Mouse (Mus musculus): ENCODE data around the gene Stx17. TPM values are rescaled to one million over a fixed set of nuclear protein-coding genes. Genes with fewer than 3 reads are reported as not detected.

Stx17 gene
- polyA plus RNA-seq, 1 experiment = 7.5 TPM

DNA sequence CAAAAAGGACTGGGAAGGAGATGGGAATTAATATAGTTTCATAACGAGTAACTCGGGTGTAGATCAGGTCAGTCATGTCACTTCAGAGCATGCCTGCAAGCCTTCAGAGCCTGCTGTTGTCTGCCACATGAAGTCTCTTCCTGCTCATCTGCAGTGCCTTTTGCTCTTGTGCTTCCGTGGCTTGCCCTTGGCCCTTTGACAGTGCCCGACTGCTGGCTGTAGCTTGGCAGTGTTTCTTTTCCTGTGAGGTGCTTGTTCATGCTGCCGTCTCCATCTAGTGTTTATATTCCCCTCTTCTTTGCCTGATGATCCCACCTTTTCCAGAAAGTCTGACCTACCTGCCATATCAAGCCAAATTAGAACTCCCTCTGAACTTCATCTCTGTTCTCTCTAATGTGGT is 39.1 kb downstream of the Stx17 start:
- Histone ChIP-seq H3K9ac (ENCODE audit: low read depth, poor library complexity, severe bottlenecking) (no peak overlapping the region), H3K27ac (ENCODE audit: insufficient read depth, low read length) (no peak overlapping the region), H3K36me3 (ENCODE audit: control insufficient read depth, insufficient read depth, low read length, poor library complexity, severe bottlenecking) (no peaks in the 10 kb centered on the region), H3K9me3 (replicated peaks; ENCODE audit: control insufficient read depth, insufficient read depth, low read length, poor library complexity, severe bottlenecking) (peaks cover 3% of the 10 kb centered on the region; the same call in 1 of the 2 replicates), H3K4me3 (ENCODE audit: low read depth, low read length) (no peak overlapping the region), H3K27me3 (ENCODE audit: control insufficient read depth, insufficient read depth, low read length, poor library complexity, severe bottlenecking) (no peaks in the 10 kb centered on the region), H3K4me1 (ENCODE audit: control insufficient read depth, insufficient read depth, low read length) (no peaks in the 10 kb centered on the region)
- TF ChIP-seq EP300 (IDR thresholded peaks at IDR 0.05; ENCODE audit: insufficient read depth, low read depth, low read length) (no peak), CTCF (IDR thresholded peaks at IDR 0.05; ENCODE audit: low read depth, low read length) (no peak), POLR2A (IDR thresholded peaks at IDR 0.05; ENCODE audit: insufficient read depth, low read length) (no peak)

DNA sequence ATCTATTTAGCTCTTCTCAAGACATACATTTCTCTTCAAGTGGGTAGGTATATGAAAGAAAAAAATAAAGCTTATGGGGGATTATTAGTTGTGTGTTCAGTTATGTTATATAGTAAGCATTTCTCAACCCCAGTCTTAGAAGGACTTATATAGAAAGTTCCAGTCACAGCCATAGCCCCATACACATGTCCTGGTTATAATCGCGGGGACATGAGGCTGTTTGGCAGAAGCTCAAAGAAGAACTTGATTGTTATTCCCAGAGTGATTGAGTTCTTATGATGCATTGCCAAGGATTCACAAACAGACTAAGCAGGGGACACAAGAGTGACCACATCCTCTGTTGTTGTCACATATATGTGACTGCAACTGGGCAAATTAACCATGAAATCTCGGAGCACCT is 51.0 kb downstream of the Stx17 start:
- Histone ChIP-seq H3K9ac (ENCODE audit: low read depth, poor library complexity, severe bottlenecking) (no peak overlapping the region), H3K27ac (ENCODE audit: insufficient read depth, low read length) (no peak overlapping the region), H3K4me1 (ENCODE audit: control insufficient read depth, insufficient read depth, low read length) (no peaks in the 10 kb centered on the region), H3K4me3 (ENCODE audit: low read depth, low read length) (no peak overlapping the region), H3K27me3 (ENCODE audit: control insufficient read depth, insufficient read depth, low read length, poor library complexity, severe bottlenecking) (no peaks in the 10 kb centered on the region), H3K9me3 (replicated peaks; ENCODE audit: control insufficient read depth, insufficient read depth, low read length, poor library complexity, severe bottlenecking) (no peaks in the 10 kb centered on the region), H3K36me3 (ENCODE audit: control insufficient read depth, insufficient read depth, low read length, poor library complexity, severe bottlenecking) (no peaks in the 10 kb centered on the region)
- no peak for TF ChIP-seq CTCF (IDR thresholded peaks at IDR 0.05; ENCODE audit: low read depth, low read length)
- no peak for TF ChIP-seq EP300 (IDR thresholded peaks at IDR 0.05; ENCODE audit: insufficient read depth, low read depth, low read length)
- no peak for TF ChIP-seq POLR2A (IDR thresholded peaks at IDR 0.05; ENCODE audit: insufficient read depth, low read length)

DNA sequence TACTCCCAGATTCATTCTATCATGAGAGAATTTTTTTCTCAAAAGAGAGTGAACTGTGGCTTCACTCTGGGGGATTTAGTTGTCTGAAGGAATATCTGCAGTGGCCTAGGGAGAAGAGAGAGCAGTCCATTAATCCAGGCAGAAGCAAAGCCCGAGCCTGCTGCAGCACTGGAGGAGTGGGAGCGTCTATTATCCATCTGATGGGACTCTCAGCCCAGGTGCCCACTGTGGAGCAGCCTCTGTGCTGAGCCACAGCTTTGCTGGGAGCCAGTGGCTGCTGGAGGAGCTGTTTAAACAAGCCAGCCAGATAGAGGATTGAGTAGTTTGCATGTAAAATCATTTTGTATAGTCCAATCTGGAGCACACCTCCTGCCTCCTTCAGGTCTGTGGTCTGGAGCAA is 56.2 kb downstream of the Stx17 start:
- H3K36me3 ChIP-seq (ENCODE audit: control insufficient read depth, insufficient read depth, low read length, poor library complexity, severe bottlenecking) = no peaks in the 10 kb centered on the region
- TF ChIP-seq POLR2A (IDR thresholded peaks at IDR 0.05; ENCODE audit: insufficient read depth, low read length) (no peak), CTCF (IDR thresholded peaks at IDR 0.05; ENCODE audit: low read depth, low read length) (no peak), EP300 (IDR thresholded peaks at IDR 0.05; ENCODE audit: insufficient read depth, low read depth, low read length) (no peak)
- H3K9me3 ChIP-seq (replicated peaks; ENCODE audit: control insufficient read depth, insufficient read depth, low read length, poor library complexity, severe bottlenecking) = no peaks in the 10 kb centered on the region
- no peak overlapping the region for H3K27ac ChIP-seq (ENCODE audit: insufficient read depth, low read length)
- H3K9ac ChIP-seq (ENCODE audit: low read depth, poor library complexity, severe bottlenecking) = no peak overlapping the region
- H3K27me3 ChIP-seq (ENCODE audit: control insufficient read depth, insufficient read depth, low read length, poor library complexity, severe bottlenecking) = no peaks in the 10 kb centered on the region
- no peak overlapping the region for H3K4me3 ChIP-seq (ENCODE audit: low read depth, low read length)
- no peaks in the 10 kb centered on the region for H3K4me1 ChIP-seq (ENCODE audit: control insufficient read depth, insufficient read depth, low read length)

DNA sequence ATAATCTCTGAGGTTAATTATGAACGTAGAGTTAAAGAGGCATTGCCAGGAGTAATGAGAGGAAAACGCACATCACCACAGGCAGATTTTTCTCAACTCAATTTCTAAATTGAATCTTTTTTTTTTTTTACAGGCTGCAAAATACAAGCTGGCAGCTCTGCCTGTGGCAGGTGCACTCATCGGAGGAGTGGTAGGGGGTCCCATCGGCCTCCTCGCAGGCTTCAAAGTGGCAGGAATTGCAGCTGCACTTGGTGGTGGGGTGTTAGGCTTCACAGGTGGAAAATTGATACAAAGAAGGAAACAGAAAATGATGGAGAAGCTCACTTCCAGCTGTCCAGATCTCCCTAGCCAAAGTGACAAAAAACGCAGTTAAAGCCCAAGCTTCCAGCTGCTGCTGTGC is 56.7 kb downstream of the Stx17 start:
- no peaks in the 10 kb centered on the region for H3K27me3 ChIP-seq (ENCODE audit: control insufficient read depth, insufficient read depth, low read length, poor library complexity, severe bottlenecking)
- H3K27ac ChIP-seq (ENCODE audit: insufficient read depth, low read length) = no peak overlapping the region
- no peak overlapping the region for H3K9ac ChIP-seq (ENCODE audit: low read depth, poor library complexity, severe bottlenecking)
- no peaks in the 10 kb centered on the region for H3K4me1 ChIP-seq (ENCODE audit: control insufficient read depth, insufficient read depth, low read length)
- TF ChIP-seq EP300 (IDR thresholded peaks at IDR 0.05; ENCODE audit: insufficient read depth, low read depth, low read length) (no peak), POLR2A (IDR thresholded peaks at IDR 0.05; ENCODE audit: insufficient read depth, low read length) (no peak), CTCF (IDR thresholded peaks at IDR 0.05; ENCODE audit: low read depth, low read length) (no peak)
- H3K9me3 ChIP-seq (replicated peaks; ENCODE audit: control insufficient read depth, insufficient read depth, low read length, poor library complexity, severe bottlenecking) = no peaks in the 10 kb centered on the region
- H3K4me3 ChIP-seq (ENCODE audit: low read depth, low read length) = no peak overlapping the region
- H3K36me3 ChIP-seq (ENCODE audit: control insufficient read depth, insufficient read depth, low read length, poor library complexity, severe bottlenecking) = no peaks in the 10 kb centered on the region

DNA sequence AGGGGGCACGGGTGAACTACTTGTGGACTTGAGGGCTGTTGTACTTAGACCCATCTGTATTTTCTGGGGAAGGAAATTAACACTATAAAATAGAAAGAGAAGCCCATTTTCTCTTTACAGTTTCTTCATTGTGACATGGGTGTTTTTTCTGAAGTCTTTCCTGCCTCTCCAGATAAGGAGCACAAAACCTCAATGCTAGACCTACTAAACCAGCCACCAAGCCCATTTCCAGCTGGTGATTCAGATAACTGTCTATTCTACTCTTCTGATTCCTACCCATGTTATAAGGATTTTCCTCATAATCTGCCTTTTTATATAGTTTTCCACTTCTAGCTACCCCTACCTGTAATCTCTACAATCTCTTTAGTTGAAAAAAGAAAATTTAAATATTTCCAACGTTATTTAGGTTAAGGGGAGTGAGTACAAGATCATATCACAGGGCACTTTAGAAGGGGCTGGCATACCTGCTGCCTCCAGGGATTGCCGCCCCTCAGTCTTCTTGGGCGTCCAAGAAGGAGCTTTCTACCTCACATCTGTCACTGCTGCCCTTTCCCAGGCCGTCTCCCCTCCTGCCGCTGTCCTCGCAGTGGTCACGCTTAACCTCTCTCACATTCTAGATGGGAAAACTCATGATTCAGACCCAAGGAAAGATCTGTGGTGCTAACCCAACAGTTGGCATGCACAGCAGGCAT is 57.5 kb downstream of the Stx17 start:
- no peak for TF ChIP-seq POLR2A (IDR thresholded peaks at IDR 0.05; ENCODE audit: insufficient read depth, low read length)
- no peak for TF ChIP-seq EP300 (IDR thresholded peaks at IDR 0.05; ENCODE audit: insufficient read depth, low read depth, low read length)
- no peak for TF ChIP-seq CTCF (IDR thresholded peaks at IDR 0.05; ENCODE audit: low read depth, low read length)
- Histone ChIP-seq H3K36me3 (ENCODE audit: control insufficient read depth, insufficient read depth, low read length, poor library complexity, severe bottlenecking) (no peaks in the 10 kb centered on the region), H3K27me3 (ENCODE audit: control insufficient read depth, insufficient read depth, low read length, poor library complexity, severe bottlenecking) (no peaks in the 10 kb centered on the region), H3K4me1 (ENCODE audit: control insufficient read depth, insufficient read depth, low read length) (no peaks in the 10 kb centered on the region), H3K27ac (ENCODE audit: insufficient read depth, low read length) (no peak overlapping the region), H3K9ac (ENCODE audit: low read depth, poor library complexity, severe bottlenecking) (no peak overlapping the region), H3K9me3 (replicated peaks; ENCODE audit: control insufficient read depth, insufficient read depth, low read length, poor library complexity, severe bottlenecking) (no peaks in the 10 kb centered on the region), H3K4me3 (ENCODE audit: low read depth, low read length) (no peak overlapping the region)

DNA sequence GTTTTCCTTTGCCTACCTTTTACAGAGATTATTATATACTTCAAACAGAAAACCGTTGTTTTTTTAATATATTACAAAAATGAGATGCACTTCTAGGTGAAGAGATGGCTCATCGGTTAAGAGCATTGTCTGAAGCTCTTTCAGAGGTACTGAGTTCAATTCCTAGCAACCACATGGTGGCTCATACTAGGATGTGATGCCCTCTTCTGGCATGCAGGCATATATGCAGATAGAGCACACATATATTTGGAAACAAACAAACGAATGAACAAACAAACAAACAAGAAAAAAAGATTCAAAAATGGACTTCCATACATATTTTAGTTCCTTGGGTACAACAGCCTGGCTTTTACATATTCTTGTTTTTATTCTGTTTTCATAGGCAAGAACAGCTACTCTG is 73.2 kb downstream of the Stx17 start:
- H3K36me3 ChIP-seq (ENCODE audit: control insufficient read depth, insufficient read depth, low read length, poor library complexity, severe bottlenecking) = 0 out of 2 replicates have a peak, but pooled peaks cover under 1% of the 10 kb centered on the region
- H3K9ac ChIP-seq (ENCODE audit: low read depth, poor library complexity, severe bottlenecking) = no peak overlapping the region
- TF ChIP-seq POLR2A (IDR thresholded peaks at IDR 0.05; ENCODE audit: insufficient read depth, low read length) (no peak), EP300 (IDR thresholded peaks at IDR 0.05; ENCODE audit: insufficient read depth, low read depth, low read length) (no peak), CTCF (IDR thresholded peaks at IDR 0.05; ENCODE audit: low read depth, low read length) (no peak)
- H3K4me1 ChIP-seq (ENCODE audit: control insufficient read depth, insufficient read depth, low read length) = no peaks in the 10 kb centered on the region
- no peaks in the 10 kb centered on the region for H3K27me3 ChIP-seq (ENCODE audit: control insufficient read depth, insufficient read depth, low read length, poor library complexity, severe bottlenecking)
- H3K27ac ChIP-seq (ENCODE audit: insufficient read depth, low read length) = no peak overlapping the region
- H3K9me3 ChIP-seq (replicated peaks; ENCODE audit: control insufficient read depth, insufficient read depth, low read length, poor library complexity, severe bottlenecking) = no peaks in the 10 kb centered on the region
- H3K4me3 ChIP-seq (ENCODE audit: low read depth, low read length) = no peak overlapping the region
